9 mouse cellular contexts compared by ENCODE assay signal in genomic region chr12:13626803-13627706, GRCm38 (mm10).
A peak's percentile ranks its signal among the peaks of the same experiment; 100 is the strongest.
DNase-seq lines count a peak whose midpoint lies in the region; ATAC-seq and TF ChIP-seq lines count a peak whose summit lies in the region.
"Had no signal": no experiment of that assay in that cellular context is flagged by ENCODE, and none has a peak within 500 bp of the region (broad histone marks: within the 10 kb centered on the region; RNA-seq: fewer than 3 reads in every experiment).

No protein-coding gene starts in this region.

- no peaks in the 10 kb centered on the region for H3K4me1 ChIP-seq in heart, embryonic 12.5 days (replicated peaks)
- H3K4me1 ChIP-seq in CH12.LX (ENCODE audit: control insufficient read depth in 1 of 2, insufficient read depth in 2 of 2), result no peaks in the 10 kb centered on the region

- H3K79me2 ChIP-seq in CH12.LX (replicated peaks; ENCODE audit: control insufficient read depth, extremely low read depth, insufficient read depth, poor library complexity, severe bottlenecking), result no peaks in the 10 kb centered on the region

- no peak for ATAC-seq in heart, embryonic 12.5 days (ENCODE audit: insufficient number of reproducible peaks, low FRiP score)
- no peak for ATAC-seq in frontal cortex, adult (ENCODE audit: low TSS enrichment)

- no peak overlapping the region for H3K9ac ChIP-seq in heart, embryonic 12.5 days
- H3K9ac ChIP-seq in CH12.LX (ENCODE audit: insufficient read depth, low read depth), result no peak overlapping the region

- H3K27me3 ChIP-seq in heart, embryonic 12.5 days (replicated peaks), result no peaks in the 10 kb centered on the region
- H3K27me3 ChIP-seq in CH12.LX (replicated peaks), result no peaks in the 10 kb centered on the region

- no peak for TF ChIP-seq EP300 in CH12.LX (IDR thresholded peaks at IDR 0.05; ENCODE audit: low read length)

- WGBS in heart, embryonic 12.5 days, result 60% methylated on average over 12 of the region's 12 CpGs

- H3K4me2 ChIP-seq in heart, embryonic 12.5 days, result no peak overlapping the region
- no peak overlapping the region for H3K4me2 ChIP-seq in CH12.LX (ENCODE audit: insufficient read depth, low read depth, poor library complexity, severe bottlenecking)

- no peaks in the 10 kb centered on the region for H3K36me3 ChIP-seq in heart, embryonic 12.5 days
- no peaks in the 10 kb centered on the region for H3K36me3 ChIP-seq in CH12.LX (replicated peaks in 1 of 2; ENCODE audit: control insufficient read depth in 1 of 2, insufficient read depth in 1 of 2, low read length in 1 of 2)

- no peak overlapping the region for H3K4me3 ChIP-seq in heart, embryonic 12.5 days
- H3K4me3 ChIP-seq in CH12.LX (replicated peaks in 1 of 3; ENCODE audit: low read depth in 2 of 3, low read length in 2 of 3, poor library complexity in 1 of 3), result no peak overlapping the region
- H3K4me3 ChIP-seq: myocyte had no signal

- no peak overlapping the region for H3K27ac ChIP-seq in heart, embryonic 12.5 days (ENCODE audit: poor library complexity, severe bottlenecking)
- H3K27ac ChIP-seq in CH12.LX (ENCODE audit: insufficient read depth, low read depth), result no peak overlapping the region

- H3K9me3 ChIP-seq in heart, embryonic 12.5 days (replicated peaks), result no peaks in the 10 kb centered on the region
- no peaks in the 10 kb centered on the region for H3K9me3 ChIP-seq in CH12.LX (replicated peaks; ENCODE audit: low read length)

- TF ChIP-seq CTCF in CH12.LX (conservative IDR thresholded peaks at IDR 0.05 in 1 of 2, IDR thresholded peaks at IDR 0.05 in 1 of 2; ENCODE audit: low read depth in 2 of 2, low read length in 2 of 2), result peak; percentile 64 to 71

- TF ChIP-seq POLR2A in CH12.LX (IDR thresholded peaks at IDR 0.05; ENCODE audit: low read depth, low read length), result no peak

- dilution Hi-C loops in CH12.LX (cut with MboI; ENCODE audit: extremely low pct_ligation_motif_present, extremely low pct_unique_long_range_greater_than_20kb, low sequenced_read_pairs), result no loop called here

- peak; percentile 59 for TF ChIP-seq RAD21 in CH12.LX (IDR thresholded peaks at IDR 0.05; ENCODE audit: low read depth, low read length)

- in situ Hi-C loops in CH12.LX (cut with MboI; ENCODE audit: low pct_ligation_motif_present, low pct_unique_long_range_greater_than_20kb, low sequenced_read_pairs), result no loop called here

- DNase-seq in heart, adult 11 months, result peak; percentile 79
- DNase-seq in CH12.LX (ENCODE audit: extremely low read depth), result peak; percentile 40
- peak; percentile 7 for DNase-seq in cerebellum, postnatal 36 days
- peak; percentile 51 to 61 for DNase-seq in layer of hippocampus, postnatal 10 days (ENCODE audit: low spot score in 2 of 2)
- no peak for DNase-seq in right cerebral cortex, adult 18-20 months
- DNase-seq in natural killer cell, adult 2 months (ENCODE audit: low spot score in 2 of 2), result no peak

TF ChIP-seq in CH12.LX, 34 proteins besides CTCF, POLR2A, EP300 and RAD21:
- TF ChIP-seq ELF1 (IDR thresholded peaks at IDR 0.05; ENCODE audit: low read depth, low read length), result no peak
- peak; percentile 50 for TF ChIP-seq SMC3 (IDR thresholded peaks at IDR 0.05; ENCODE audit: low read depth, low read length)

Comparison
In these comparisons a context has a peak if more than half of its experiments do, and no peak if none do; other contexts are left out.
1. DNase-seq: peak in heart, adult 11 months (single experiment), CH12.LX (single experiment), cerebellum, postnatal 36 days (2 of 2) and layer of hippocampus, postnatal 10 days (2 of 2); none in right cerebral cortex, adult 18-20 months (single experiment) and natural killer cell, adult 2 months (0 of 2).